Mouse (Mus musculus): Measurements from ENCODE around the gene Med11.
"Not testable (repeated sequence)": the region's sequence is repeated elsewhere in the genome, so short reads cannot be mapped to it uniquely, and the experiment has no call there.

Gene Med11

GRCm38 (mm10) chr11:70446756-70447155 lies 5.0 kb upstream of the Med11 start:
- no peak for DNase-seq (ENCODE audit: low read depth, low spot score)

GRCm38 (mm10) chr11:70447373-70447772 lies 4.3 kb upstream of the Med11 start:
- DNase-seq (ENCODE audit: low read depth, low spot score) = no peak

GRCm38 (mm10) chr11:70450926-70451325 lies 793 bp upstream of the Med11 start:
- no peak for DNase-seq (ENCODE audit: low read depth, low spot score)

GRCm38 (mm10) chr11:70453261-70454044 lies 1.7 kb downstream of the Med11 start:
- DNase-seq (ENCODE audit: low read depth, low spot score) = no peak

GRCm38 (mm10) chr11:70458688-70459600 lies 7.2 kb downstream of the Med11 start, which contains the start of gene Zmynd15:
TSS of gene Zmynd15 (plus strand) at chr11:70459433.
- DNase-seq (ENCODE audit: low read depth, low spot score) = no peak

GRCm38 (mm10) chr11:70459601-70460101 lies 7.9 kb downstream of the Med11 start, which contains the start of gene Cxcl16:
TSS of gene Cxcl16 (minus strand) at chr11:70459984.
- no peak for DNase-seq (ENCODE audit: low read depth, low spot score)

- DNase-seq (ENCODE audit: low read depth, low spot score) = no peak
These were observed 12.3 kb downstream of the Med11 start for GRCm38 (mm10) chr11:70463970-70464369.

GRCm38 (mm10) chr11:70465211-70465610 lies 13.5 kb downstream of the Med11 start:
- no peak for DNase-seq (ENCODE audit: low read depth, low spot score)

- no peak for DNase-seq (ENCODE audit: low read depth, low spot score)
These were observed 14.1 kb downstream of the Med11 start for GRCm38 (mm10) chr11:70465824-70466223.

- no peak for DNase-seq (ENCODE audit: low read depth, low spot score)
These were observed 16.3 kb downstream of the Med11 start for GRCm38 (mm10) chr11:70467902-70468619.

GRCm38 (mm10) chr11:70469764-70470163 lies 18.0 kb downstream of the Med11 start:
- DNase-seq (ENCODE audit: low read depth, low spot score) = no peak

GRCm38 (mm10) chr11:70472716-70473115 lies 21.0 kb downstream of the Med11 start:
- no peak for DNase-seq (ENCODE audit: low read depth, low spot score)

GRCm38 (mm10) chr11:70473291-70473690 lies 21.6 kb downstream of the Med11 start:
- DNase-seq (ENCODE audit: low read depth, low spot score) = not testable (repeated sequence)

GRCm38 (mm10) chr11:70474872-70475534 lies 23.3 kb downstream of the Med11 start:
- no peak for DNase-seq (ENCODE audit: low read depth, low spot score)

- no peak for DNase-seq (ENCODE audit: low read depth, low spot score)
These were observed 33.8 kb downstream of the Med11 start for GRCm38 (mm10) chr11:70485498-70485897.

- no peak for DNase-seq (ENCODE audit: low read depth, low spot score)
These were observed 36.1 kb downstream of the Med11 start for GRCm38 (mm10) chr11:70487816-70488215.

- peak; percentile 17 for DNase-seq (ENCODE audit: low read depth, low spot score)
These were observed 37.4 kb downstream of the Med11 start for GRCm38 (mm10) chr11:70489138-70489537.

GRCm38 (mm10) chr11:70489684-70490083 lies 38.0 kb downstream of the Med11 start:
- peak; percentile 33 for DNase-seq (ENCODE audit: low read depth, low spot score)

- no peak for DNase-seq (ENCODE audit: low read depth, low spot score)
These were observed 48.1 kb downstream of the Med11 start for GRCm38 (mm10) chr11:70499566-70500475.

GRCm38 (mm10) chr11:70500476-70500812 lies 48.7 kb downstream of the Med11 start:
- no peak for DNase-seq (ENCODE audit: low read depth, low spot score)

All from telencephalon, adult 2 months (tissue).